Mouse (Mus musculus) forebrain, embryonic 11.5 days (tissue): ENCODE measurements around the gene Rbck1. TPM values are rescaled to one million over a fixed set of nuclear protein-coding genes. Genes with fewer than 3 reads are reported as not detected.

Experiments used
- ATAC-seq: fragments of 200-750 bp; cut with Nextera tagmentation; replicated peaks from 2 replicates; pipeline ENCODE4 v1.8.0; 2017; ENCODE audit warnings: moderate TSS enrichment; ENCODE audit not compliant: low FRiP score
- DNase-seq: peaks from one replicate; pipeline ENCODE4 v3.0.0-alpha.2; 2017; ENCODE audit warnings: low spot score
- H3K27ac ChIP-seq: fragments of 300-500 bp; sonication (generic); 2 replicates; pipeline ENCODE4 v1.5.1; 2014; ENCODE audit warnings: low read depth, low read length
- H3K27me3 ChIP-seq: fragments of 300-500 bp; sonication (generic); 2 replicates; pipeline ENCODE4 v1.6.1; 2014; ENCODE audit warnings: mild to moderate bottlenecking, low read length, mixed read lengths; ENCODE audit not compliant: control insufficient read depth, insufficient read depth
- H3K36me3 ChIP-seq: fragments of 300-500 bp; sonication (generic); 2 replicates; pipeline ENCODE4 v1.6.1; 2014; ENCODE audit warnings: mild to moderate bottlenecking, low read length, moderate library complexity, mixed read lengths; ENCODE audit not compliant: control insufficient read depth, insufficient read depth
- H3K4me1 ChIP-seq: fragments of 300-500 bp; sonication (generic); replicated peaks from 2 replicates; pipeline ENCODE4 v1.6.1; 2014; ENCODE audit warnings: low read length, mixed read lengths; ENCODE audit not compliant: control insufficient read depth, insufficient read depth
- H3K4me2 ChIP-seq: fragments of 300-500 bp; sonication (generic); 2 replicates; pipeline ENCODE4 v1.6.1; 2014; ENCODE audit warnings: low read depth, mild to moderate bottlenecking, low read length, moderate library complexity, mixed read lengths; ENCODE audit not compliant: severe bottlenecking
- H3K4me3 ChIP-seq: fragments of 300-500 bp; sonication (generic); 2 replicates; pipeline ENCODE4 v1.5.1; 2014; ENCODE audit warnings: low read depth, low read length
- H3K9ac ChIP-seq: fragments of 300-500 bp; sonication (generic); 2 replicates; pipeline ENCODE4 v1.6.1; 2014; ENCODE audit warnings: low read length
- H3K9me3 ChIP-seq: fragments of 300-500 bp; sonication (generic); 2 replicates; pipeline ENCODE4 v1.6.1; 2016; ENCODE audit warnings: low read length, mixed read lengths; ENCODE audit not compliant: control insufficient read depth
- WGBS: fragments of 180-500 bp; shearing (Covaris S2); extraction: QIAGEN DNeasy Blood & Tissue Kit; methylation state at CpG from one replicate; pipeline ENCODE4 v1.1.7; 2014; 5-methylcytosine and 5-hydroxymethylcytosine counted together
- polyA plus RNA-seq: library from polyadenylated mRNA; unstranded; fragments of >200 nt; fragmentation: Nextera tagmentation; extraction: Ambion mirVana; gene quantifications from 2 replicates; pipeline ENCODE4 v1.2.1, GENCODE M21; 2014

The Rbck1 gene
- 94.2 TPM in 2 replicates for polyA plus RNA-seq

DNA sequence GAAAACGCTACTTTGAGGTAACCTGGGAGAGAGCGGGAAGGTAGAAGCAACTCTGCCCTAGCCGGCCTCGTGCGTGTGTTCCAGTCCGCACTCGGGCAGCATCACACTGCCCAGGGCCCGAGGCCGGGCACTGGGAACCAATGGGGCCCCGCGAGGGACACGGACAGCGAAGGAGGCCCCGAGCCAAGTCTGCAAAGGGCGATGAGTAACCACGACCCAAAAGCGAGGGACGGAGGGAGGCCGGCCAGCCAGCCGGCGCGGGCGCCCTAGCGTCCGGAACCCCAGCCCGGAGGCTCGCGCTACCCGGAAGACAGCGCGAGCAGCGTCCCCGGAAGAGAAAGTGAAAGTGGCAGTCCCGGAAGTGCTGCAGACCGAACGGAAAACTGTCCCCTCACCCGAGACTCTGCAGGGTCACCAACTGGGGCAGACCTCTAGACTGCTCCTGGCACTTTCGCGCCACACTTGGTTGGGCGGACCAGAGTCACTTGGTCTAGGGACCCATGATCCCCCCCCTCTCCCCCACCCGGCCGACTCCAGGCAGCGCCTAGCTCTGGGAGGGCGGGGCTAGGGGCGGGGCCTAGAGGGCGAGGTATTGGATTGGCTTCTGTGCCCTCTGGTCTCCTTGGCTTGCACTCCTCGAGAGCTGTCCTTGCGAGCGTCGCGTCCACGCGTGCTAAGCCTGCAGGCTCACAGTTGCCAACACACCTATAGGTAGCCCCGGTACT is at the start of gene Rbck1:
Rbck1 (minus strand) TSS at position 553 of the 725 bp plus-strand sequence.
- DNase-seq (peak; percentile 92), ATAC-seq (peak; percentile 96)
- no peaks in the 10 kb centered on the region; the same call in 1 of the 2 replicates for H3K4me1 ChIP-seq
- H3K27me3 ChIP-seq = no peaks in the 10 kb centered on the region
- H3K36me3 ChIP-seq = no peaks in the 10 kb centered on the region; the same call in 1 of the 2 replicates
- H3K4me3 ChIP-seq = peak within 1 kb of the TSS; percentile 85
- WGBS = under 1% methylated on average over 54 of the region's 54 CpGs
- H3K9me3 ChIP-seq = no peaks in the 10 kb centered on the region
- peak within 1 kb of the TSS; percentile 92 for H3K9ac ChIP-seq
- peak within 1 kb of the TSS; percentile 66 for H3K27ac ChIP-seq
- H3K4me2 ChIP-seq = peak within 1 kb of the TSS; percentile 73

DNA sequence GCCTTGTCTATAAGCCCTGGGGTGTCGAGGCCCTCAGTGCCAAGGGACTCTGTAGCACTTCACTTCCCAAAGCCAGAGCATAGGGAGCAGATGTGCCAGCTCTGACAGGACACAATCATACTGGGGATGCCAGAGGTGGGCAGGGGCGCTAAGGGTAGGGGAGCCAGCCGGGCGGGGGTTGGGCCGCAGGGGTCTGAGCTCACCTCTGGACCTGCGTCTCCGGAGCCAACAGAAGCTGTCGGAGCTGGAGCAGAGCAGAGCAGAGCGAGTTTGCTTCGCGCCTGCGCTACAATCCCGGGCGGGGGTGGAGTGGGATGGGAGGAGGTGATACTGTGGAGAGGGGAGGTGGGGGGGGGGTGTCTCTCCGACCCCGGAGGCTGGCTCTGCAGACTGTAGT is 43.9 kb upstream of the Rbck1 start, which contains the start of gene Nrsn2:
Nrsn2 (minus strand) TSS at position 294 of the 397 bp plus-strand sequence.
- Histone ChIP-seq H3K9ac (peak within 1 kb of the TSS; percentile 41), H3K27me3 (no peaks in the 10 kb centered on the region), H3K9me3 (no peaks in the 10 kb centered on the region), H3K36me3 (no peaks in the 10 kb centered on the region), H3K4me2 (peak within 1 kb of the TSS; percentile 36), H3K27ac (peak within 1 kb of the TSS; percentile 63), H3K4me3 (peak within 1 kb of the TSS; percentile 11; the same call in 1 of the 2 replicates), H3K4me1 (peaks cover 10% of the 10 kb centered on the region; the same call in 1 of the 2 replicates)
- ATAC-seq (peak; percentile 75), DNase-seq (peak; percentile 78)
- WGBS = 2% methylated on average over 15 of the region's 16 CpGs

DNA sequence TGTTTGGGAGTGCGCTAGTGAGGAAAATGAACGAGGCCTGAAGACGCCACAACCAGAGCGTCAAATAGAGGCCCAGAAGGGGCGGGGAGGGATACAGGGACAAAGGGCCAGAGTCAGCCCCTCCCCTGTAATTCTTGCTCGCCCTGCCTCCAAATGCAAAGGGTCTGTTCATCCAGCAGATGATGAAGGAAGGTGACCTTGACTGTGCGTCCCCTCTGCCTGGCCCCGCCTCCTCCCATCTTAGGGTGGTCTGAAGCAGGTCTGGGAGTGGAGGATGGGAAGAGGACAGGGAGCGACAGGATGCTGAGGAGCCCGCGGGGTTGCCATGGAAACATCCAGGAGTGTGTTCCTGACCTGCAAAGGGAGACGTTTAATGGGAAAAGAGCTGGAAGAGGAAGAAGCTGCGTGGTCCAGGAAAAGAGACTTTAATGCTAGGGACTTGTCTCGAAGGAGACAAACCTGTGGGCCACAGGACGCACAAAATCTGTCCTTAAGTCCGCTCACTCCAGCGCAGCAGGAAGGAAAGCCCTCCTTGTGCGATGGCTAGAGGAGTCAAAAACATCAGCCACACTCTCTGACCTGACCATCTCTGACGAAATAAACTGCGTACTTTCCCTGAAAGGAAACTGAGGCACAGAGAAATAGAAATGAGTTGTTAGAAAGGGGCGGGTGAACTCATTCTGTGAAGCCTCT is 43.3 kb upstream of the Rbck1 start:
- Histone ChIP-seq H3K9me3 (no peaks in the 10 kb centered on the region), H3K4me3 (peak overlapping the region; percentile 11; the same call in 1 of the 2 replicates), H3K4me1 (peaks cover 10% of the 10 kb centered on the region; the same call in 1 of the 2 replicates), H3K27ac (peak overlapping the region; percentile 63), H3K36me3 (no peaks in the 10 kb centered on the region), H3K9ac (peak overlapping the region; percentile 41), H3K4me2 (peak overlapping the region; percentile 36), H3K27me3 (no peaks in the 10 kb centered on the region)
- DNase-seq (peak; percentile 83), ATAC-seq (peak; percentile 85)
- 3% methylated on average over 21 of the region's 21 CpGs for WGBS

DNA sequence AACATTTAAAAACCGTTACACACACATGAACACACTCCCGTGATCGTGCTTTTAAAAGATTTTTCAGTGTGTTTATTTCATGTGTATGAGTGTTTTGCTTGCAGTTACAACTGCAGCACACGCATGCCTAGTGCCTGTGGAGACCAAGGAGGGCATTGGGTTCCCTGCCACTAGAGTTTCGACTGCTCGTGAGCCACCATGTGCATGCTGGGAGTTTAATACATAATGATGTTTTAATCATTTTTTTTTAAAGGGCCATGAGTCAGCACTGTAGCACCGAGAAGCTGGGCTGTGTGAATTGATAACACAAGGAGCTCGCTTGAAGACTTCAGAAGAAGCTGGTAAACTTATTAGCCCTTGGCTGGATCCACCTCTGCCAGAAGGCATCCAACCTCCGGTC is 41.1 kb upstream of the Rbck1 start:
- Histone ChIP-seq H3K9me3 (no peaks in the 10 kb centered on the region), H3K9ac (no peak overlapping the region), H3K27ac (no peak overlapping the region), H3K4me3 (no peak overlapping the region), H3K36me3 (no peaks in the 10 kb centered on the region), H3K4me1 (peaks cover 10% of the 10 kb centered on the region; the same call in 1 of the 2 replicates), H3K27me3 (no peaks in the 10 kb centered on the region), H3K4me2 (no peak overlapping the region)
- DNase-seq (no peak), ATAC-seq (no peak)
- 87% methylated on average over 9 of the region's 9 CpGs for WGBS

DNA sequence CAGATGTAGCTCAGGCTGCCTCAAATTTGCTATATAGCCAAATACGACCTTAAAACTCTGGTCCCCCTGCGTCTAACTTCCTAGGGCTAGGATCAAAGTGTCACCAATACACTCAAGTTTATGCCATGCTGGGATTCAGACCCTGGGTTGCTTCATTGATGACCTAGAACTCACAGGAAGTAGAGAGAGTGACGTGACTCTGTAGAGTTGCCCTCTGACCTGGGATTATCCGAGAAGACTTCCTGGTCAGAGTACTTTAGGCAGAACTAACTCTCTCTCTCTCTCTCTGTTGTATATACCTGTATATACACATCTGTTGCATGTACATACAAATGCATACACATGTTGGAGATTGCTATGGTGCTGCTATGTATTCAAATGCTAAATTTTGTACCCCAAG is 40.2 kb upstream of the Rbck1 start:
- Histone ChIP-seq H3K4me3 (no peak overlapping the region), H3K27ac (no peak overlapping the region), H3K4me2 (no peak overlapping the region), H3K9me3 (no peaks in the 10 kb centered on the region), H3K27me3 (no peaks in the 10 kb centered on the region), H3K9ac (no peak overlapping the region), H3K36me3 (no peaks in the 10 kb centered on the region), H3K4me1 (peaks cover 10% of the 10 kb centered on the region; the same call in 1 of the 2 replicates)
- DNase-seq = no peak
- WGBS = 80% methylated on average over 4 of the region's 4 CpGs
- no peak for ATAC-seq

DNA sequence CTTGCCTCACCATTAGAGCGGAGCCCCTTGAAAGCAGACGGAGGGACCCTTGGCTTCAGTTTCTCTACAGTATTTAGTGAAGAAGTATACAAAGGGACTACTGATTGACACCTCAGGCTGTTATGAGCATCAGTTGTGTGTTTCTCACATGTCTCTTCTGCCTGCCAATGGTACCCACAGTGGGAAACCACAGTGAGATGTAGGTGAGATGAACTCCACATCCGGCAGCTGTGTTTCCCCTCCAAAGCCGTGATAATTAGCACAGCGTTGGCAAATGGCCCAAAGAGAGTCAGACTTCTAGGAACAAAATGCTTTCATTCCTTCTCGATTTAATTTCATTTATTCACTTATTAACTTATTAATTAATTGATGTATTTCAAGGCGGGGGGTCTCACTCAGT is 39.7 kb upstream of the Rbck1 start:
- Histone ChIP-seq H3K4me2 (no peak overlapping the region), H3K36me3 (no peaks in the 10 kb centered on the region), H3K9me3 (no peaks in the 10 kb centered on the region), H3K4me1 (peaks cover 10% of the 10 kb centered on the region; the same call in 1 of the 2 replicates), H3K9ac (no peak overlapping the region), H3K27me3 (no peaks in the 10 kb centered on the region), H3K4me3 (no peak overlapping the region), H3K27ac (no peak overlapping the region)
- 84% methylated on average over 7 of the region's 7 CpGs for WGBS
- no peak for ATAC-seq
- no peak for DNase-seq

DNA sequence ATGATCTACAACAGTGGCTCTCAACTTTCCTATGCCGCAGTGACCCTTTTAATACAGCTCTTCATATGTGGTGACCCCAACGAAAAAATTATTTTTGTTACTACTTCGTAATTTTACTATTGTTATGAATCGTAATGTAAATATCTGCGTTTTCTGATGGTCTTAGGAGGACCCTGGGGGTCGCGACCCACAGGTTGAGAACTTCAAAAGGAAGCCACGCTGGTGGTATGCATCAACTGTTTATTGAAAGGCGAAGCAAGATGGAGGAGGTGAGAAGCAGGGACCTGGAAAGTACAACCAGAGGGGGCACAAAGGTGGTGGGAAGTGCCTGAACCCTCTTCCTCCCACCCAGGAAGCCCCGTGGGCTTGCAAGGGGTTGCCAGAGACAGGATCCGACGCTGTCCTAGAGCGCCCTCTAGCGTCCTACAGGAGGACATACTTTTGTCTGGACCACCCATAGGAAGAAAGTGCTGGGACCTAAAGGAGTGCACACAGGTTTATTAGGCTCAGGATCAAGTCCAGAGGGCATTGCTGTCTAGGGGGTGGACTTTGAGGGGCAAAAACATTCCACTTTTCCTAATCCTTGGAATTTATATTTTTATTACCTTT is 36.2 kb upstream of the Rbck1 start:
- Histone ChIP-seq H3K9ac (no peak overlapping the region), H3K27ac (no peak overlapping the region), H3K4me1 (no peaks in the 10 kb centered on the region), H3K36me3 (no peaks in the 10 kb centered on the region), H3K4me2 (no peak overlapping the region), H3K27me3 (no peaks in the 10 kb centered on the region), H3K4me3 (no peak overlapping the region), H3K9me3 (no peaks in the 10 kb centered on the region)
- DNase-seq (peak; percentile 82), ATAC-seq (peak; percentile 52; the same call in 1 of the 2 replicates)
- 33% methylated on average over 14 of the region's 14 CpGs for WGBS

DNA sequence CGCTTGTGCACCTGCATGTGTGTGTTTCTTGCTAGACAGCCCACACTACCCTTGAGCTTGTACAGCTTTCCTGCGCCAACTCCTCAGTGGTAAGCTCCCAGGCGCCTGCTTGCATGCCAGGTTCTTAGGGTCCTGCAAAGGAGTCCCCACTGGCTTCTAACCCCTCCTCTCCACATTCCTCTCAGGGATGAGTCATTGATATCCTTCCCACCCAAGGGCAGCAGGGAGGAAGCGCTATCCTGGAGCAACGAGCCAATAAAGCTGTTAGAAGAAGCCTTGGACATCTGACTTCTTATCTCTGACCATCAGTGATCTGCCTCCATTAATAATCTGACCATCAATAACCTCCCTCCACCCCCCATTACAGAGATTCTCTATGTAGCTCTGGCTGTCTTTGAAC is 35.5 kb upstream of the Rbck1 start:
- H3K4me1 ChIP-seq = no peaks in the 10 kb centered on the region
- no peaks in the 10 kb centered on the region for H3K36me3 ChIP-seq
- WGBS = 82% methylated on average over 5 of the region's 5 CpGs
- ATAC-seq = no peak
- no peak overlapping the region for H3K9ac ChIP-seq
- no peaks in the 10 kb centered on the region for H3K9me3 ChIP-seq
- no peak overlapping the region for H3K4me2 ChIP-seq
- no peaks in the 10 kb centered on the region for H3K27me3 ChIP-seq
- no peak for DNase-seq
- no peak overlapping the region for H3K27ac ChIP-seq
- H3K4me3 ChIP-seq = no peak overlapping the region
